Mouse (Mus musculus) cerebellum, postnatal 36 days (tissue): Measurements from ENCODE around the gene Kif18a.

ENCODE experiments used
- DNase-seq, 2 experiments: peaks; one replicate each; pipeline ENCODE4 v3.0.0; 2021 to 2022; ENCODE audit warnings: mixed read lengths in 2 of 2

The Kif18a gene

DNA sequence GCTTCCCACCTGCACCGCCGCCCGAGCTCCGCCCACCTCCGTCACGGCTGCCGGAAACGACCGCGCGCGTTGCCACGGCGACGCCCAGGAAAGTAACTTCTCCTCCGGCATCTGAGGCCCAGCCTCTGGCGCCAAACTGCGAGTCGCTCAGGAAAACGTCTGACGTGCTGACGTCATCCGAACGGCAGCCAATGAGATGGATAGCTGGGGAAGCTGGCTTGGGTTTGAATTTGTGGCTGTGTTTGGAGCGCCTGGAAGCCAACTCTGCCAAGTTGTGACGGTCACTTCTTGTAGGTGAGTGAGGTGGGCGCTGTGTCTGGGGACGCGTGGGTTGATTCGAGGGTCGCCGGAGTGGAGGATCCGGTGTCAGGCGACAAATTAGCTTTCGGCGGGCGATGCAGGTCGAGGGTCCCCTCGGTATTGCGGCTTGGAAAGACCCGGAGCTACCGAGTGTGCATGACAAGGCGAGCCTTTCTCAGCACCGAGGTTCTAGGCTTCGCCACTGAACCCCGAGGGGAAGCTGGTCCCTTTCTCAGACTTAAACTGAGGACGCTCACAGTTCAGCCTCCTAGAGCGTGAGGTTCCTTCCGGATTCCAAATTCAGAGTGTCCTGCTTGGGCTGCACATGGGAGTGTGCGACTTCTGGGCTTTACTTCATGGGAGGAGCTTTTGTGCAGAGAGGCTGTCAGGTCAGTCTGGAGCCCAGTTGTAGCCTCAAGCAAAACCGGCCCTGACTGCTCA is at the start of gene Kif18a, which contains the start of gene Mettl15:
Gene Kif18a (plus strand): TSS at position 139 of the 741 bp plus-strand sequence.
Gene Mettl15 (minus strand): TSS at position 149 of the 741 bp plus-strand sequence.
- peak; percentile 95 for DNase-seq

GRCm38 (mm10) chr2:109233876-109234275 is 46.7 kb upstream of the Kif18a start:
- no peak for DNase-seq

DNA sequence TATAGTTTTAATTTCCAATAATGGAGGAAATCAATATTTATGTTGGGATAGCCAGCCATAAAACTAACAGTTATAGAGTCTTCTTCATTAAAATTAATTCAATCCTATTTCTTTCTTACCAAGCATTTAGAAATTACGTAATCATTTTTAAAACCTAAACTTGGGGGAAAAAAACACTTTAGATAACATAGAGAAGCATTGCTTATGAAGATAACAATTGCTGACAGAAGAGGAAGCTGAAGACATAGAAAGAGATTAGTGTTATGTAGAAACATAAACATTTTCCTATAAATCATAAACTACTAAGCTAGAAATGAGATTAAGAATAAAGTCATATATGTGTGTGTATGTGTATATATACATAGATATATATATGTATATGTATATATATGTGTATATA is 44.8 kb upstream of the Kif18a start:
- DNase-seq = no peak

GRCm38 (mm10) chr2:109241947-109242346 is 38.6 kb upstream of the Kif18a start:
- no peak for DNase-seq

GRCm38 (mm10) chr2:109262779-109263178 is 17.8 kb upstream of the Kif18a start:
- DNase-seq = no peak

- DNase-seq = no peak
Measured at GRCm38 (mm10) chr2:109273098-109273497, 7.4 kb upstream of the Kif18a start.

DNA sequence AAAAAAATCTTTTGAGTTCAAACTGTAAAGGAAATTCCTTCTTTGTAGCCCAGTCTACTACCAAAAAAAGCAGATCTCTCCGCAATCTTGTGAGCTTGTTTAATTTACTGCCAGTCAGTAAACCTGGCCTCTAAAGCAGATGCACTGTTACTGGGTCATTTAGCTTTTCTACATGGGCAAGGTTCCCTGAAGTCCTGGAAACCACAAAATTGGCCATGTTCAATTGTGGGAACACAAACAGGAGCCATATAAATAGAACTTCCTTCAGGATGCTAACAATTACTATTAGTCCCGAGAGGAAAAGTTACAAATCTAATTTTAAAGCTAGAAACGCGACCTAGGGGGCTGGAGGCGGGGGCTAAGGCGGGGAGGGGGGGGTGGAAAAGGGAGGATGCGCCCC is 2.9 kb upstream of the Kif18a start:
- DNase-seq = peak in 1 of 2 experiments; percentile 31

DNA sequence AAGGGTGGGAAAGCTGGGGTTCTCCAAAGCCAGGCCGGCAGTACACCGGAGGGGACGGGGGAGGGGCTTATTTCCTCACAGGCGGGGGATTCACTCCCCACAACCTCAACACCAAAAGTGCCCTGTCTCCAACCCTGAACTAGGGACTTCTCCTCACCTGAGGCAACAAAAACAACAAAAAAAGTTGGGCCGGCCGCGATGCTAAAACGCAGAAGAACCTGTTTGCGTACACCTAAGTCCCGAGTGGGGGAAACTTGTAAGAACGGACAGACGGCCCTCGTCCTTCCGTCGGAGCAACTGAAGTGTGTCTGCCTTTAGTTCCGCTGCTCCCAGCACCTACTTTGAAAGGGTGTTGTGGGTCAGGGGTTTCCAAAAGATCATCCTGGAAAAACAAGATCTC is 2.5 kb upstream of the Kif18a start:
- peak; percentile 33 to 38 for DNase-seq

GRCm38 (mm10) chr2:109280272-109280599 is 302 bp upstream of the Kif18a start:
- no peak for DNase-seq

DNA sequence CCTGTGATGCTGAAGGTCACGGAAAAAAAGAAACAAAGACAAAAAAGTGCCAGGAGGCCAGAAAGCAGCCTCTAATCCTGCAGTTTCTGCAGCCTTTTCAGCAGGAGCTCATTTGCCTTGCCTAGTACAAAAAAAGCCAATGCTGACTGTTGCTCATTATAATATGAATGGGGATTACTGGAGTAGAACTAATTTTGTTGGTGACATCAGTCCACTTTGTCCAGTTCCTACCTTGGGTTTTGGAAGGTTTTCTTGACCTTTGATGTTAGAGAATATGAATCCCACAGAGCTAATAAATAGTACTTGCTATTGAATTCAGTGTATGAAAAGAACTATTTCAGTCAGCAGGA is 778 bp downstream of the Kif18a start:
- no peak for DNase-seq

- DNase-seq = no peak
Measured at GRCm38 (mm10) chr2:109284121-109284520, 3.6 kb downstream of the Kif18a start.

GRCm38 (mm10) chr2:109289327-109289726 is 8.8 kb downstream of the Kif18a start:
- DNase-seq = no peak

- no peak for DNase-seq
Measured at GRCm38 (mm10) chr2:109296264-109296663, 15.7 kb downstream of the Kif18a start.

GRCm38 (mm10) chr2:109298160-109298559 is 17.6 kb downstream of the Kif18a start:
- DNase-seq = no peak

GRCm38 (mm10) chr2:109302234-109302633 is 21.7 kb downstream of the Kif18a start:
- DNase-seq = peak; percentile 60 to 78

- no peak for DNase-seq
Measured at GRCm38 (mm10) chr2:109303638-109304037, 23.1 kb downstream of the Kif18a start.

DNA sequence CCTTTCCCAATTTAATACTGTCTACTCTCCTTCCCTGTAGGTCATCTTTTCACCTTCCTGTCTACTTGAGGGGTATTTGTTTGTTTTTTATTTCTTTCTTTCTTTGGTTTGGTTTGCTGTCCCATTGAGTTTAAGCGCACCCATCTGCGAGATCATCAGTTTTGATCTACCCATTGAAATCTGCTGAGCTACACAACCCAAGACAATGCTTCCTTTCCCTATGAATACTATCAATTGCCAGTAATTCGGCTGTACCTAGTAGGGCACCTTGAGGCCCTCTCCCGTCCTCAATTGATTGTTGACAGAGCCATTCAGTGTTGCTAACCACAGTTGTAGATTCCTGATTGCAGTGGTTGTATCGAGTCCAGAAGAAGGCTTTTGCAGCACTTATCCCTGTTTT is 30.8 kb downstream of the Kif18a start:
- no peak for DNase-seq

GRCm38 (mm10) chr2:109331807-109332206 is 51.3 kb downstream of the Kif18a start:
- DNase-seq = no peak

DNA sequence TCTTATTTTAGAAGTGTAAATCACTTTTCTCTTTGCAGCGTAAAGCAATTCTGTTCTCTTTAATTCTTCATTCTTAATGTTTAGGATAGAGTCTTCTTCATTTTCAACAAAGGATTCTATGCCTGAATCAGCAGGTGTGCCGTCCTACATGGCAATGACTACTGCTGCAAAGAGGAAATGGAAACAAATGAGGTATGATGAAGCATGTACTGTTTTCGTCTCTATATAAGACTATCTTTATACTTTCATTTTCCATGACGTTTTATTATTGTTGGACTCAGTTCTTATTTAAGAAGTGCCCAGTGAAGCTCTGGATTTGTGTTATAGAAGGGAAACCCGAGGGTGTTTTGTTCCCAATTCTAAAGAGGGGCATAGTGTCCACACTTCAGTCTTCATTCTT is 53.7 kb downstream of the Kif18a start:
- no peak for DNase-seq

GRCm38 (mm10) chr2:109335765-109336164 is 55.2 kb downstream of the Kif18a start:
- DNase-seq = no peak

- no peak for DNase-seq
Measured at GRCm38 (mm10) chr2:109345386-109345785, 64.8 kb downstream of the Kif18a start.

GRCm38 (mm10) chr2:109348742-109349141 is 68.2 kb downstream of the Kif18a start:
- no peak for DNase-seq

GRCm38 (mm10) chr2:109358456-109359141 is 78.1 kb downstream of the Kif18a start:
- DNase-seq = no peak

DNA sequence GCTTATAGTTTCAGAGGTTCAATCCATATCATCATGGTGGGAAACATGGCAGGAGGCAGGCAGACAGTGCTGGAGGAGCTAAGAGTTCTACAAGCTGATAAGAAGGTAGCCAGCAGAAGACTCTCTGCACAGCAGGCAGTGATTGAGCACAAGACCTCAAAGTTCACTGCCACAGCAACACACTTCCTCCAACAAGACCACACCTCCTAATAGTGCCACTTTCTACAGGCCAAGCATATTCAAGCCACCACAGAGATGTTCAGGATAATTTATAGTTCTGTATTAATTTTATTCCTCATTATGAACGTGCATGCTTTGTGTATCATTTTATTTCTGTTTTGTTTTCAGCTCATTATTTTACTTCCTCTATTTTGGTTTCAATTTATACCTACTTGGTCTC is 85.4 kb downstream of the Kif18a start:
- DNase-seq = no peak

- DNase-seq = no peak
Measured at GRCm38 (mm10) chr2:109374881-109375280, 94.3 kb downstream of the Kif18a start.
